Mouse (Mus musculus): ENCODE data around the gene Gulp1.
A peak's percentile ranks its signal among the peaks of the same experiment; 100 is the strongest.

The Gulp1 gene

DNA sequence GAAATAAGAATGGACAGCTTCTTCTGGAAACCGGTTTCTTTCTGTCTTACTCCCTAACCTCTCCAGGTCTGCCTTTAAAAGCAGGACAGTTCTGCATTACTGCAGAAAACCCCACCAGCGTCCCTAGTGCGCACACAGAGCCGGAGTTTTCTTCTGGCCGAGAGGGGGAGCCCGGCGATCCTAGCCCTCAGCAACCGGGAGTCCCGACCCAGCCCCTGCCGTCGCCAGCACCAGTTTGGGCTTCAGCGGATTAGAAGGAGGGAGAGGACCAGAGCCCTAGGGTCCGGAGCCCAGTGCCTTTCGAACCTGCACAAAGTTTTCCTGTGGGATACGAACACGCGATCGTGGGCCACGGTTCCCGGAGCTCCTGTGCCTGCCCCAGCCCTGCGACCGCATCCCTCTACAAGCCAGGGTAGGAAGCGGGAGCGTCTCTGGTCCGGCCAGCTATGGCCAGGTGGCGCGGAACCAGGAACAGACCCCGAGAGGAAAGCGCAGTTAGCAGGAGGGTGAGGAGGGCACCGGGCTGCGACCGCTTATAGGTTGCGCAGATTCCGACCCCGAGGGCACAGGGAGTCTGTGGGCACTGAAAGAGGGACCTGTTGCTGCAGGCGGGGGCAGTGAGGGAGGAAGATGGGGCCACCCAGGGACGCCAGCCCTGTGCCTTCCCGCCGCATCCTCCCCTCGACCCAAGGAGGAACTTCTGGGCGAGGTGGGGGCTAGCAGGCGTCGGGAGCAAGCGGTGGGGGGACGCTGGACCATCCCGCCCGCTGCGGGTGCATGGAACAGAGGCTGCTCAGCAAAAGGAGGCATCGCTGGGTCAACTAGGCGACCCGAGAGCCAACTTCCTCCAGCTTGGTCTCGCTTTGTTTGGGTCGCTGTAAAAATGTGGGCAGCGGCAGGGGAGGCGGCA is at the start of gene Gulp1:
TSS of gene Gulp1 (plus strand) at position 51 of the 910 bp plus-strand sequence.
- peak; percentile 46 for DNase-seq (ENCODE audit: low read depth, low spot score)

DNA sequence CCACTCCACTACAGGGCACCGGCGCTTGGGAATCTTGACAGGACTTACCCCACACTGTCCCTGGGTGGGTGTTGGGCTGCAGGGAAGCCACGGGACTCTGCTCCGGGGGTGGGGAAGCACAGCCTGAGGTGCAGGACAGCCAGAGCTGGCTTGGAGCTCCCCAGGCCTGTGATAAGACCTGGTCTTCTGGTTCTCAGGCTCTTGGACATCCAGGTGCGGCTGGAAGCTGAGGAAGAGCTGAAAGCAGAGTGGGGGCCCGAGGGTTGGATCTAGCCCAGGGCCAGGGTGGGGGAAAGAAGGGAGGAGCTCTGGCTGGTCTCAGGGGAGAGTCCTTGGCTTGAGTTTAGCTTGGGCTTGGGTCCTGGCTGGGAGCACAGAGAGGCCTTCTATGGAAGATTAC is 1.1 kb upstream of the Gulp1 start:
- DNase-seq (ENCODE audit: low read depth, low spot score), result no peak

DNA sequence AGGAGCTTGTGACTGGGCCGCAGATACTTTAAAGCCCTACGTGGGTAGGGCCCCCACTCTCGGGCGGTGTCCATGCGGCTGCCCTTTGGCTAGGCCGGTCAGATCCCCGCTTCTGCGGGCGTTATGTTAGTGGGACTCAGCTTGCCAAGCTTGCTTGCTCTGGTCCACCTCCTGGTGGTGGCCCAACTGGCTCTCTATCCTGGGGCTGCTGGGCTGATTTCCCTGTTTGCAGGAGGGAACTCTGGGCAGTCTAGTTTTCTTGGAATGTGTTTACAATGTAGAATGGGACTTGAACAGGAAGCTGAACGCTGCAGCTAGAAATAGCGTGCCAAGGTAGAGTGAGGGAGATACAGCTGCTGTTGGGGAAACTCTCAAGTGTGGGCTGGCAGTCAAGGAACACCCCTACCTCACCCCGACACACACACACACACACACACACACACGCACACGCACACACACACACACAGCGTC is 1.1 kb downstream of the Gulp1 start:
- DNase-seq (ENCODE audit: low read depth, low spot score), result peak; percentile 29

DNA sequence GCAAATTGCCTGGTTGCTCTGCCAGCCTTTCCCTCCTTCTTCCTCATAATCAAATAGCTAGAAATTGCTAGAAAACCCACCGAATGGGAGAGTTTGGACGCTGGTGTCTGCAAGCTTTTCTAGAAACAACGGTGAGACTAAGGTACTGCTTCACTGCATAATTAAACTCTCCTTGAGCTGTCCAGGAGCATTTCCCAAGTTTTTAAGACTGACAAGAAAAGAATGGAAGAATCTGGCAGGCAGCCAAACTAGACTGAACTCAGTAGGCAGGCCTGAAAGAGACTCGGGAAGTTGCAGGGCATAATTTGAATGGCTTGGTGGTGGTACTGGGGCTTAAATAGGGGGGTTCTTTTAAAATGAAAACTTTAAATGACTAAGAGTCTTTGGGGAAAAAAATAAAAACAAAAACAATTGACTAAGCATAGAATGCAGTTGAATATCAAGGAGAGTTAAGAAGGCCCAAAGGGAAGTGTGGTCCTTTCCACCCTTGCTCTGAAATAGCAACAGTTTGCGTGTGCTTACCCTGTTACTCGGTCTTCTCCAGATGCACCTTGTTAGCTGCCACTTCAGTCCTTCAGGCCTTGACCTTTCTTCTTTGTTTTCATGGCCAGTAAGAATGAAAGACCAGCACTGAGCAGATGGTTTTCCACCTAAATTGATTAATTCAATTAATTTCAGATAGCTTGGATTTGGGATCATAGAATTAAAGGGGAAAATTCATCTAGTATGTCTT is 2.0 kb downstream of the Gulp1 start:
- peak; percentile 55 for DNase-seq (ENCODE audit: low read depth, low spot score)

- DNase-seq (ENCODE audit: low read depth, low spot score), result no peak
These were observed 16.1 kb downstream of the Gulp1 start for GRCm38 (mm10) chr1:44567431-44567830.

DNA sequence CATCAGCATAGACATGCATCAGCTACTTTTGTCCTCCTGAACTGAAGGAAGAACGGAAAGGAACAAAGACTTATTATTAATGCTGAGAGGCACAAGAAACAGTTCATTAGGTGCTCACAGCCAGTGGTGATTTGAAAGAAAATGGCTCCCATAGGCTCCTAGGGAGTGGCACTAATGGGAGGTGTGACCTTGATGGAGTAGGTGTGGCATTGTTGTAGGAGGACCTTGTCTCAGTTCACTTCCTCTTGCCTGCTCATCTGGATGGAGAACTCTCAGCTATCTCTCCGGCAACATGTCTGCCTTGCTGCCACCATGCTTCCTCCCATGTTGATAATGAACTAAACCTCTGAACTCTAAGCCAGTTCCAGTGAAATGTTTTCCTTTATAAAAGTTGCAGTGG is 17.0 kb downstream of the Gulp1 start:
- no peak for DNase-seq (ENCODE audit: low read depth, low spot score)

DNA sequence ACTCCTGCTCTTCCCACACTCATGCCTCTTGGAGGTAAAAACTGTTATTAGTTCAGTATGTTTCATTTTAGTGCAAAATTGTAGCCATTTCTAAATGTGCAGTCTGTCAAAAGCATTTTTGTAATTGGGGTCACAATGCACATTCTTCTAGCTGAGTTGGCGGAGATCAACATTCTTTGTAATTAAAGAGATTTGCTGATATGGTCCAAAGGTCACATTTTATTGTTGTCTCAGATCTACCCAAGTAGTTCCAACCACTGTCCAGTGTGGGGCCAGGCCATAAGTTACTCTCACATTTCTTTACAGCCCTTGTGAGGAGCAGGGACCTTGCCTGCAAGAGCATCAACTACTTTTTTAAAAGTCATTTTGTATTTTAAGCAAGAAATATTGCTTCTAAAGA is 24.7 kb downstream of the Gulp1 start:
- DNase-seq (ENCODE audit: low read depth, low spot score), result no peak

GRCm38 (mm10) chr1:44576610-44577009 is 25.3 kb downstream of the Gulp1 start:
- no peak for DNase-seq (ENCODE audit: low read depth, low spot score)

GRCm38 (mm10) chr1:44580390-44580789 is 29.1 kb downstream of the Gulp1 start:
- no peak for DNase-seq (ENCODE audit: low read depth, low spot score)

- DNase-seq (ENCODE audit: low read depth, low spot score), result peak; percentile 32
These were observed 33.6 kb downstream of the Gulp1 start for GRCm38 (mm10) chr1:44584886-44585385.

GRCm38 (mm10) chr1:44591742-44592141 is 40.4 kb downstream of the Gulp1 start:
- no peak for DNase-seq (ENCODE audit: low read depth, low spot score)

DNA sequence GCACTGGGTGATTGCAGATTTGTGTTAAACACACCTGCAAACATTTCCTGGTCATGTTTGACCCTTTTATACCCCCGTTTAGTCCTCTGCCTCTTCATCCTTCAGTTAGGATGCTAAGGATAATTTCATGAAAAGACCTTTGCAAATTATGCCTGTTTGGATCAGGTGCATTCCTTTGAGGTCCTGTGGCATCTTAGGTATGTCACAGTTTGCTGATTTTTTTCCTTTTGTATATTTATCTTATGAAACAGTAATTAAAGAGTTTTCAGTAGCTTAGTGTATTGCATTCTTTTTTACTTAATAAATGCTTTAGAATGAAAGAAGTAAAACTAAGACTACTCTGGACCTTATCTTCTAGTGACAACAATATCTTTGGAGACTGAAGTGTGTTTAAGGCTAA is 41.8 kb downstream of the Gulp1 start:
- DNase-seq (ENCODE audit: low read depth, low spot score), result no peak

DNA sequence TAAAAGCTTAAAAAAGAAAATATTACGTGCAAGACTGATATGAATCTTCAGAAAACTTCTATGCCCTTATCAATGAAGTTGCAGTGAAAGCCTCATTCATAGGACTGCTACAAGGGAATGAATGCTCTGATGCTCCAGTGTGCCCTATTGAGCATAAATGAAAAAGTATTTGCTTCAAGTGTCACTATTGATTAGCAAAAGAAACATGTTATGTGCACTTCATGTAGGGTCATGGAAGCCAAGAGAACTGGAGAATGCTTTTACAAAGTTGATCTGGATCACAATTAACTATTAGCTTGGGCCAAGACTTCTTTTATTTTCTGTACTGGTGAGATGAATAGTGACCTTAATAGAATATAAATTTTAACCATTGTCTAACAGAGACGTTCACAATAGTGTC is 47.0 kb downstream of the Gulp1 start:
- no peak for DNase-seq (ENCODE audit: low read depth, low spot score)

DNA sequence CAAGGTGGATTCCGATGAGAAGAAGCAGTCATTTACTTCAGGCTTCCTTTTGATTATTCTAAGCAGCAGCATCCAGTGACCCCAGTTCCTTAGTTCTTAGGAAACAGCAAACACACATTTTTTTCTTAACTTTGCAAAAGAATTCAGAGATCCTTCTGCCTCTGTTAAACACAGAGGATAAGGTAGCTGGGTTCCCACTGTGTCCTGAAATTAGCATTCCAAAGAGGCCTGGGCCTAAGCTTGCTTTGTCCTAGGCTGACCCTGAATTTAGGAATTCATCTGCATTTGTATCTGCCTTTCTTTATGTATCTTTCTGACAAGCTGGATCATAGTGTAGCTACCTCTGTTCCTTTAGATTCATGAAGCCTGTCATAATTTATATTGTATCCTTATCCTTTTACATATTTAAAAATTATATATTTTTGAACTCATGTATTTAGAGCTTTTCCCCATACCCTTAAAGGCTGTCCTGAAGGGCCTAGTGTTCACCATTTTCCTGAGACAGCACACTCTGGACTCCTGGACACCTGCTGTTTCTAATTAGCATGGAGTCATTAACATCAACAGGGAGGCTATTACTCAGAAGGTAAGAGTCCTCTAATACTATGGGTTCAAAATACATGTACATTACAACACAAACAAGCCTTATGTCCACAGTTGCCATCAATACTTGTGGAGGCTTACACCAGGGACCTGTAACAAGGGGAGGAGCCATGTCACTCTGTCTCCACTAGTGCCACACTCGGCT is 62.2 kb downstream of the Gulp1 start:
- DNase-seq (ENCODE audit: low read depth, low spot score), result no peak

DNA sequence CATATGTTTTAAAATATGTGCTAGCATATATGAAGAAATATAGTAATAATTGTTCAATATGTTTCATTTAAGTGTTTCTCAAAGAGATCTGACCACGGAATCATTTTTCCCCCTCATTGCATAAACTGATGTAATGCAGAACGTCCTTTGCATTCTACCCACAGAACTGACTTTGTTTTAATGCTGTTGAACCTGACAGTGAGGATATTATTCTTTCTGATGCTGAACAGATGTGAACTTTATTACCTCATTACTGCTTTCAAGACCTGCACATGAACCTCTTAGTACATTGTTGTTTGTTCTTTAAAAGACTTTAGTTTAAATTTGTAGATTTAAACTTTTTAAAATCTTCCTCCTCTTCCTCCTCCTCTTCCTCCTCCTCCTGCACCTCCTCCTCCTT is 67.4 kb downstream of the Gulp1 start:
- no peak for DNase-seq (ENCODE audit: low read depth, low spot score)

GRCm38 (mm10) chr1:44634481-44634880 is 83.2 kb downstream of the Gulp1 start:
- no peak for DNase-seq (ENCODE audit: low read depth, low spot score)

GRCm38 (mm10) chr1:44645678-44646276 is 94.5 kb downstream of the Gulp1 start:
- no peak for DNase-seq (ENCODE audit: low read depth, low spot score)

DNA sequence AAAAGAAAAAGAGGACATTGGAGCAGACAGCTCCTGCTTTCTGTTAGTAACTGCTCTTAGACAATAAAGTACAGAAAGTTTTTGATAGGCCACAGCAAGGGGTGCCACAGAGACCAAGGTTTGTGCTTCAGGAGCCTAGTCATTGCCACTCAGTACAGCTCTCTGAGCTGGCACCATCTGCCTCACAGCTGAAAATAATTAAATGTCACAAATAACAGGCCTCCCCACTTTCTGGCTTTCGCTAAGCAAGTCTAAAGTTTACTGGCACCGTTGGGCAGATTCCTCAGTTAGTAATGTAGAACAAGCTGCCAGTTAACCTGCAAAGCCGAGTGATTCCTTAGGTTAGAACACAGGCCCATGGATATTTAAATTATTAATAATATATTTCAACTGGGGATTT is 127.7 kb downstream of the Gulp1 start:
- DNase-seq (ENCODE audit: low read depth, low spot score), result peak; percentile 15

DNA sequence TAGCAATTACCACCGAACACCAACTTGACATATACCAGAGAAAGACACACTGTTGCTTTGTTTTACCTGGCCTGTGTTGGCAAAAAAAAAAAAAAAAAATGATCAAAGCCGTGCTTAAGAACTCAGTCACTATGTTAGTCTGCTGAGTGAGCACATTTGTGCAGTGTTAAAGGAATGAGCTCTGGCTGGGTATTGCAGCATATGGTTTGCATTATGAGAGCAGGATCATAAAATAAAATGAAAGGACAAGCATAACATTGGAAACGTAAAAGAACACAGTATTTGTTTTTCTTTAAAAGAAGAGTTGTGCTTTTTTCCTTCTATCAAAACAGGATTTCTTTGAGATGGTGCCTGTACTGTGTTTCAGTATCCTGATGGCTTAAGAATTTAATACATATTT is 128.1 kb downstream of the Gulp1 start:
- DNase-seq (ENCODE audit: low read depth, low spot score), result no peak

GRCm38 (mm10) chr1:44682556-44682955 is 131.2 kb downstream of the Gulp1 start:
- DNase-seq (ENCODE audit: low read depth, low spot score), result no peak

- no peak for DNase-seq (ENCODE audit: low read depth, low spot score)
These were observed 132.4 kb downstream of the Gulp1 start for GRCm38 (mm10) chr1:44683723-44684122.

Measured in brain, adult 2 months (tissue).